Mouse (Mus musculus): ENCODE measurements around the gene Dner. TPM values are rescaled to one million over a fixed set of nuclear protein-coding genes. Genes with fewer than 3 reads are reported as not detected.

Gene Dner
- polyA plus RNA-seq, 1 experiment from 2014 or later = 0.99 TPM

- H3K27ac ChIP-seq (ENCODE audit: low read depth, low read length) = no peak overlapping the region
- H3K4me1 ChIP-seq (ENCODE audit: control insufficient read depth, insufficient read depth, low read length) = no peaks in the 10 kb centered on the region
- ATAC-seq (replicated peaks; ENCODE audit: insufficient number of reproducible peaks, low FRiP score, low TSS enrichment) = no peak
- H3K27me3 ChIP-seq (ENCODE audit: control insufficient read depth, insufficient read depth, low read length) = no peaks in the 10 kb centered on the region
- H3K36me3 ChIP-seq (ENCODE audit: control insufficient read depth, insufficient read depth, low read length) = no peaks in the 10 kb centered on the region
- H3K4me2 ChIP-seq = no peak overlapping the region
- no peak overlapping the region for H3K9ac ChIP-seq (ENCODE audit: low read depth, low read length)
- 61% methylated on average over 4 of the region's 4 CpGs for WGBS (ENCODE audit: insufficient replicate concordance)
- no peaks in the 10 kb centered on the region for H3K9me3 ChIP-seq (replicated peaks; ENCODE audit: control insufficient read depth, low read length)
- H3K4me3 ChIP-seq (ENCODE audit: low read depth, low read length) = no peak overlapping the region
These were observed 160.0 kb downstream of the Dner start for GRCm38 (mm10) chr1:84536069-84536468.

GRCm38 (mm10) chr1:84525514-84525913 lies 170.5 kb downstream of the Dner start:
- WGBS (ENCODE audit: insufficient replicate concordance) = 70% methylated on average over 3 of the region's 3 CpGs
- no peaks in the 10 kb centered on the region for H3K36me3 ChIP-seq (ENCODE audit: control insufficient read depth, insufficient read depth, low read length)
- no peak overlapping the region for H3K27ac ChIP-seq (ENCODE audit: low read depth, low read length)

DNA sequence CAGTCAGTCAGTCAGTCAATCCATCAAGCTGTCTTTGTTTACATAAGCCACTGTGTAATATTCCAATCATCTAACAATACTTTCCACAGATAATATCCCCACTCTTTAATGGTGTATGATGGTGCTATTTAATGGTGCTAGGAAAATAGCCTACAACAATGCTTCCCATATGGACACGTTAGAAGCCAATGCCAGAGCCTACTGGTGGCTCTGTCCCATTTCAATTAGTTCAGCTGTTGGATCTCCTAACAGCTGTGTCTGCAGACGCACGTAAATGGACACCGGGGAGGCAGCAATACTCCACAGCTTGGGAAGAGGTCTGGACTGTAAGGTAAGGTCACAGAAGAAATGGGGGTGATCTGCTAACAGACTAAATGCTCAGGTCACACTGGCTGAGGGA lies 171.6 kb downstream of the Dner start:
- WGBS (ENCODE audit: insufficient replicate concordance) = 80% methylated on average over 4 of the region's 4 CpGs

More at GRCm38 (mm10) chr1:84525514-84525913, 170.5 kb downstream of the Dner start:
- Histone ChIP-seq H3K4me2 (no peak overlapping the region), H3K4me3 (ENCODE audit: low read depth, low read length) (no peak overlapping the region), H3K4me1 (ENCODE audit: control insufficient read depth, insufficient read depth, low read length) (no peaks in the 10 kb centered on the region), H3K9me3 (replicated peaks; ENCODE audit: control insufficient read depth, low read length) (no peaks in the 10 kb centered on the region), H3K27me3 (ENCODE audit: control insufficient read depth, insufficient read depth, low read length) (no peaks in the 10 kb centered on the region), H3K9ac (ENCODE audit: low read depth, low read length) (no peak overlapping the region)
- no peak for ATAC-seq (replicated peaks; ENCODE audit: insufficient number of reproducible peaks, low FRiP score, low TSS enrichment)

GRCm38 (mm10) chr1:84522963-84523280 lies 173.1 kb downstream of the Dner start:
- Histone ChIP-seq H3K4me2 (no peak overlapping the region), H3K27ac (ENCODE audit: low read depth, low read length) (no peak overlapping the region), H3K4me3 (ENCODE audit: low read depth, low read length) (no peak overlapping the region), H3K36me3 (ENCODE audit: control insufficient read depth, insufficient read depth, low read length) (no peaks in the 10 kb centered on the region), H3K9me3 (replicated peaks; ENCODE audit: control insufficient read depth, low read length) (no peaks in the 10 kb centered on the region), H3K9ac (ENCODE audit: low read depth, low read length) (no peak overlapping the region), H3K4me1 (ENCODE audit: control insufficient read depth, insufficient read depth, low read length) (no peaks in the 10 kb centered on the region), H3K27me3 (ENCODE audit: control insufficient read depth, insufficient read depth, low read length) (no peaks in the 10 kb centered on the region)
- ATAC-seq (replicated peaks; ENCODE audit: insufficient number of reproducible peaks, low FRiP score, low TSS enrichment) = no peak
- WGBS (ENCODE audit: insufficient replicate concordance) = 71% methylated on average over 4 of the region's 4 CpGs

More for the DNA sequence above, 171.6 kb downstream of the Dner start:
- Histone ChIP-seq H3K9me3 (replicated peaks; ENCODE audit: control insufficient read depth, low read length) (no peaks in the 10 kb centered on the region), H3K27me3 (ENCODE audit: control insufficient read depth, insufficient read depth, low read length) (no peaks in the 10 kb centered on the region), H3K27ac (ENCODE audit: low read depth, low read length) (no peak overlapping the region), H3K4me2 (no peak overlapping the region), H3K9ac (ENCODE audit: low read depth, low read length) (no peak overlapping the region), H3K36me3 (ENCODE audit: control insufficient read depth, insufficient read depth, low read length) (no peaks in the 10 kb centered on the region), H3K4me1 (ENCODE audit: control insufficient read depth, insufficient read depth, low read length) (no peaks in the 10 kb centered on the region), H3K4me3 (ENCODE audit: low read depth, low read length) (no peak overlapping the region)
- no peak for ATAC-seq (replicated peaks; ENCODE audit: insufficient number of reproducible peaks, low FRiP score, low TSS enrichment)

- H3K36me3 ChIP-seq (ENCODE audit: control insufficient read depth, insufficient read depth, low read length) = no peaks in the 10 kb centered on the region
- H3K9me3 ChIP-seq (replicated peaks; ENCODE audit: control insufficient read depth, low read length) = no peaks in the 10 kb centered on the region
- no peaks in the 10 kb centered on the region for H3K4me1 ChIP-seq (ENCODE audit: control insufficient read depth, insufficient read depth, low read length)
- ATAC-seq (replicated peaks; ENCODE audit: insufficient number of reproducible peaks, low FRiP score, low TSS enrichment) = no peak
- no peak overlapping the region for H3K4me2 ChIP-seq
- WGBS (ENCODE audit: insufficient replicate concordance) = 68% methylated on average over 4 of the region's 4 CpGs
- no peaks in the 10 kb centered on the region for H3K27me3 ChIP-seq (ENCODE audit: control insufficient read depth, insufficient read depth, low read length)
- H3K4me3 ChIP-seq (ENCODE audit: low read depth, low read length) = no peak overlapping the region
- H3K27ac ChIP-seq (ENCODE audit: low read depth, low read length) = no peak overlapping the region
- no peak overlapping the region for H3K9ac ChIP-seq (ENCODE audit: low read depth, low read length)
These were observed 173.6 kb downstream of the Dner start for GRCm38 (mm10) chr1:84522256-84522962.

GRCm38 (mm10) chr1:84518347-84518746 lies 177.7 kb downstream of the Dner start:
- no peaks in the 10 kb centered on the region for H3K4me1 ChIP-seq (ENCODE audit: control insufficient read depth, insufficient read depth, low read length)
- no peaks in the 10 kb centered on the region for H3K27me3 ChIP-seq (ENCODE audit: control insufficient read depth, insufficient read depth, low read length)
- ATAC-seq (replicated peaks; ENCODE audit: insufficient number of reproducible peaks, low FRiP score, low TSS enrichment) = no peak
- H3K9me3 ChIP-seq (replicated peaks; ENCODE audit: control insufficient read depth, low read length) = no peaks in the 10 kb centered on the region
- no peak overlapping the region for H3K4me2 ChIP-seq
- WGBS (ENCODE audit: insufficient replicate concordance) = 78% methylated on average over 4 of the region's 4 CpGs
- no peaks in the 10 kb centered on the region for H3K36me3 ChIP-seq (ENCODE audit: control insufficient read depth, insufficient read depth, low read length)
- H3K4me3 ChIP-seq (ENCODE audit: low read depth, low read length) = no peak overlapping the region
- no peak overlapping the region for H3K9ac ChIP-seq (ENCODE audit: low read depth, low read length)
- no peak overlapping the region for H3K27ac ChIP-seq (ENCODE audit: low read depth, low read length)

GRCm38 (mm10) chr1:84513201-84513600 lies 182.8 kb downstream of the Dner start:
- Histone ChIP-seq H3K4me3 (ENCODE audit: low read depth, low read length) (no peak overlapping the region), H3K27ac (ENCODE audit: low read depth, low read length) (no peak overlapping the region), H3K4me2 (no peak overlapping the region), H3K36me3 (ENCODE audit: control insufficient read depth, insufficient read depth, low read length) (no peaks in the 10 kb centered on the region), H3K27me3 (ENCODE audit: control insufficient read depth, insufficient read depth, low read length) (no peaks in the 10 kb centered on the region), H3K9ac (ENCODE audit: low read depth, low read length) (no peak overlapping the region), H3K9me3 (replicated peaks; ENCODE audit: control insufficient read depth, low read length) (no peaks in the 10 kb centered on the region), H3K4me1 (ENCODE audit: control insufficient read depth, insufficient read depth, low read length) (no peaks in the 10 kb centered on the region)
- ATAC-seq (replicated peaks; ENCODE audit: insufficient number of reproducible peaks, low FRiP score, low TSS enrichment) = no peak
- WGBS (ENCODE audit: insufficient replicate concordance) = 46% methylated on average over 3 of the region's 3 CpGs

- no peak overlapping the region for H3K27ac ChIP-seq (ENCODE audit: low read depth, low read length)
- H3K4me2 ChIP-seq = no peak overlapping the region
- no peaks in the 10 kb centered on the region for H3K36me3 ChIP-seq (ENCODE audit: control insufficient read depth, insufficient read depth, low read length)
- no peaks in the 10 kb centered on the region for H3K4me1 ChIP-seq (ENCODE audit: control insufficient read depth, insufficient read depth, low read length)
- no peak overlapping the region for H3K4me3 ChIP-seq (ENCODE audit: low read depth, low read length)
- H3K9ac ChIP-seq (ENCODE audit: low read depth, low read length) = no peak overlapping the region
- WGBS (ENCODE audit: insufficient replicate concordance) = 60% methylated on average over 1 of the region's 1 CpGs
- H3K9me3 ChIP-seq (replicated peaks; ENCODE audit: control insufficient read depth, low read length) = no peaks in the 10 kb centered on the region
- no peaks in the 10 kb centered on the region for H3K27me3 ChIP-seq (ENCODE audit: control insufficient read depth, insufficient read depth, low read length)
- no peak for ATAC-seq (replicated peaks; ENCODE audit: insufficient number of reproducible peaks, low FRiP score, low TSS enrichment)
These were observed 187.5 kb downstream of the Dner start for GRCm38 (mm10) chr1:84508510-84508909.

DNA sequence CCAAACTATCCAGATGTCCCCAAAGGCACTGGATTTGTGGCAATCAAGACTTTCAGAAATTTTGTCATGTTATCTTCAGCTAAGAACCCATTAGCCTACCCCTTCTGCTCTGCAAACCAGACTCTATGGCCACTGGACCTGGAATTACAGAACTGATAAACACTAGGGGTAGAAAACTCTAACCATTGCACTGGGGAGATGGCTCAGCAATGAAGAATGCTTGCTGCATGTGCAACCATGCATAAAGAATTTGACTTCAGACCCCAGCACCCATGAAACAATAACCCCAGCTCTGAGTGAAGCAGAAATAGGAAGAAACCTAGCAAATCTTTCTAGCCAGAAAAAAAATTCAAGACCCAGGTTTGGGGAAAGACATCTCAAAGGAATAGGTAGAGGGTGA lies 188.5 kb downstream of the Dner start:
- Histone ChIP-seq H3K9me3 (replicated peaks; ENCODE audit: control insufficient read depth, low read length) (no peaks in the 10 kb centered on the region), H3K9ac (ENCODE audit: low read depth, low read length) (no peak overlapping the region), H3K27me3 (ENCODE audit: control insufficient read depth, insufficient read depth, low read length) (no peaks in the 10 kb centered on the region), H3K36me3 (ENCODE audit: control insufficient read depth, insufficient read depth, low read length) (no peaks in the 10 kb centered on the region), H3K4me2 (no peak overlapping the region), H3K4me3 (ENCODE audit: low read depth, low read length) (no peak overlapping the region), H3K4me1 (ENCODE audit: control insufficient read depth, insufficient read depth, low read length) (no peaks in the 10 kb centered on the region), H3K27ac (ENCODE audit: low read depth, low read length) (no peak overlapping the region)
- no peak for ATAC-seq (replicated peaks; ENCODE audit: insufficient number of reproducible peaks, low FRiP score, low TSS enrichment)

All from heart, embryonic 11.5 days (tissue).